Mouse (Mus musculus): ENCODE results near the gene Per1. TPM values are rescaled to one million over a fixed set of nuclear protein-coding genes. Genes with fewer than 3 reads are reported as not detected.
A peak's percentile ranks its signal among the peaks of the same experiment; 100 is the strongest.

Gene Per1
- polyA plus RNA-seq (2012; rRNA removed), result 12.2 and 16.3 TPM in 2 replicates

DNA sequence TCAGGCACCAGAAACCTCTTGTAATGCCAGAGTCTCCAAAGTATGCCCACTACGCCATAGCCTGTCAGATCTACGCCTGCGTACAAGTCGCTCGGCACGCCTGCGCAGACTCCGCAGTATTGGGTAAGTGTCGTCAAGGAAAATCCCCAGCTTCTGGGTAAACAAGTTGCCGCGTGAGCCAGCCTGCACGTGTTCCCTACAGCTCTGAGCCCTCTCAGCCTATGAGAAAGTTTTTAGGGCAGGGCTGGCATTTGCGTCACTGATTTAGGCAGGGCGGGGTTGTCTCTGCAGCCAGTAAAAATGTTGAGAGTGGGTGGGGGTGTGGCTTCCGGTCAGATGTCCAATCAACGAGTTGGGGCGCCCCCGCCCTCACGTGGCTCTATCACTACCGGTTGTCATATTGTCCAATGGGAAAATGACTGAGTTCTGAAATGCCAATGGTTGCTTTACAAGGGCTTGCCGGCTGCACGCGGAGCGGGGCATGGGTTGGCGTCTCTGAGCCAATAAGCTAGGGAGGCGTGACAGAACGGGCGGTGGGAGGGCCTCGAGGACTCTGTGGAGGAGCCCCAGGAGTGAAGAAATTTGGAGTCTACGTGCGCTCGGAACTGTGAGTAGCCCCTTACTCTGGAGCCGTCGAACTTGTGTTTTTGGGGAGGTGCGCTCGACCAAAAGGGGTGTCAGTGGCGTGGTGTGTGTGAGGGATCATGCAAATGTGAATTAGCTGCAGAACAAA is at the start of gene Per1:
Per1 (plus strand) TSS at position 521 of the 733 bp plus-strand sequence.
- peak; percentile 100 for DNase-seq (ENCODE audit: low read depth)
- TF ChIP-seq POLR2A (IDR thresholded peaks at IDR 0.05; ENCODE audit: borderline replicate concordance, extremely low read depth, insufficient read depth, insufficient read length, poor library complexity, severe bottlenecking) (no peak), CTCF (IDR thresholded peaks at IDR 0.05; ENCODE audit: borderline replicate concordance, extremely low read depth, insufficient read depth, insufficient read length) (no peak)

DNA sequence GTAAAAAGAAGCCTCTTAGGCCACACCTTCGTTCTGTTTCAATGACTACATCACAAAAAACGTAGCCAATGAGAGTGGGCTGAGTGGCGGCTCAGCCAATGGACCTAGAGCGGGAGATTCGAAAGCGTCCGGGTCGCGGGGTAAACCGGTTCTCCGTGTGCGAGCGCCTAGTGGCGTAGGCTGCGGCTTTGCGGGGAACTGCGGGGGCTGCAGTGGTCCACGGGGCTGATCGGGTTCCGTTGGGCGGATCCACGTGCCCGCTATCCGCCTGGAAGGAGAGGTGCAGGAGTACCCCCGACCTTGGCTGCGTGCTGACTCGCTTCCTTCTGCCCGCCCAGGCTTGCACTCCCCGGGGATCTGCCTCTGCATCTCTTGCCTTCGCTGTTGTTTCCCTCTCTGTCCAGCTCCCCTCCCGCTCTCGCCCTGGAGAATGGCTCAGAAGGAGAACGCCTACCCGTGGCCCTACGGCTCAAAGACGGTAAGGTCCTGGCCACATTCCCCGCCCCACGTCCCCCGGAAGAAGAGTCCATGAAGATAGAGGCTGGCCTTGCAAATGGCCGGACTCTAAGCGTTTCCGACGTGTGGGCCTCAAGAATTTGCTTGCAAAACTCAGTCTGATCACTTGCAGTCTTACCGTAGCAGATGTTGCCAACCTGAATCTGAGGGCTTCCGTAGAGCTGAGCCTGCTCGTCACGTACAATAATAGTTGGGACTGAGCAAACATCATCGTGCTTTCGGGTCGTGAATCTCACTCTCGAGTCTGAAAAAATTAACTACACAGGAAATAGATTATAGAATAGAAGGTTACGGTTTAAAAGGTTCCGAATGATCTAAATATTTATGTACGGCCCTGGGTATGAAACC is 49.3 kb upstream of the Per1 start, which contains the start of gene Aurkb:
Aurkb (plus strand) TSS at position 117 of the 864 bp plus-strand sequence.
- peak; percentile 96 for DNase-seq (ENCODE audit: low read depth)
- TF ChIP-seq POLR2A (IDR thresholded peaks at IDR 0.05; ENCODE audit: borderline replicate concordance, extremely low read depth, insufficient read depth, insufficient read length, poor library complexity, severe bottlenecking) (peak; percentile 31; the same call in 1 of the 2 replicates), CTCF (IDR thresholded peaks at IDR 0.05; ENCODE audit: borderline replicate concordance, extremely low read depth, insufficient read depth, insufficient read length) (no peak)

DNA sequence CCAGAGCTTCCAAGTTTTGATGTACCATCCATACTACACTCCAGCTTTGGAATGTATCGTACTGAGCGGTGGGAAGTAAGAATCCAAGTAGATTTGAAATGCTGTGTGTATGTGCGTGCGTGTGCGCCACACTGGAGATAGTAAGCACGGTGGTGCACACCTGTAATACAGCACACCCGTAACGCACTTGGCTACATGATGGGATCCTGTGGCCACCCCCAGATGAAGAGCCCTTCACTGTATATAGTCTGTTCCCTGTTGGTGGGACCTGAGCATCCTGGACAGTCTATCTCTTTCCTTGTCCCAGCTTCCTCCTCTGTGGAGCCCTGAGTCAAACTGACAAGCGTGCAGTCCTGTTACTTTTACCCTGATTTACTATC is 48.6 kb upstream of the Per1 start:
- TF ChIP-seq CTCF (IDR thresholded peaks at IDR 0.05; ENCODE audit: borderline replicate concordance, extremely low read depth, insufficient read depth, insufficient read length) (no peak), POLR2A (IDR thresholded peaks at IDR 0.05; ENCODE audit: borderline replicate concordance, extremely low read depth, insufficient read depth, insufficient read length, poor library complexity, severe bottlenecking) (no peak)
- no peak for DNase-seq (ENCODE audit: low read depth)

DNA sequence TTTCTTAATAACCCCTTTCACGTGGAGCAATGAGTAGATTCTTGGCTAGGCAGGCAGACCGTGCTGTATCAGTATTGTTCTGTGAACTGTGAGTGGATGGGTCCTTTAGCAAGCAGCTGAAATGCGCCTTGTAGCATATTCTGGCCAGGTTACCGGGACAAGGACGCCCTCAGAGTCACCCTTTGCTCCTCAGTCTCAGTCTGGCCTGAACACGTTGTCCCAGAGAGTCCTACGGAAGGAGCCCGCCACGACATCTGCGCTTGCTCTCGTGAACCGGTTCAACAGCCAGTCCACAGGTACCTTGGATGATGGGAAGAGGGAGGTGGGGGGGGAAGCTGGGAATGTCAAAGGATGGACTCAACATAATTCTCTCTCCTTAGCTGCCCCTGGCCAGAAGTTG is 47.4 kb upstream of the Per1 start:
- TF ChIP-seq CTCF (IDR thresholded peaks at IDR 0.05; ENCODE audit: borderline replicate concordance, extremely low read depth, insufficient read depth, insufficient read length) (no peak), POLR2A (IDR thresholded peaks at IDR 0.05; ENCODE audit: borderline replicate concordance, extremely low read depth, insufficient read depth, insufficient read length, poor library complexity, severe bottlenecking) (no peak)
- no peak for DNase-seq (ENCODE audit: low read depth)

DNA sequence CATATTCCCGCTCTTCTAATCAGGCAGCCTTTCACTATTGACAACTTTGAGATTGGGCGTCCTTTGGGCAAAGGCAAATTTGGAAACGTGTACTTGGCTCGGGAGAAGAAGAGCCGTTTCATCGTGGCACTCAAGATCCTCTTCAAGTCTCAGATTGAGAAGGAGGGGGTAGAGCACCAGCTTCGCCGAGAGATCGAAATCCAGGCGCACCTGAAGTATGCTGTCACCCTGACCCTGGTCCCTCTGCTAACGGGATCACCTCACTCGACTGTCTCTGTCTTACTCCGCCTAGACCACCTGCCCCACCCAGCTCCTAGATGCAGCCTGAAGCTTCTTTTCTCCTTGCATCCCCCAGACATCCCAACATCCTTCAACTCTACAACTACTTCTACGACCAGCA is 46.9 kb upstream of the Per1 start:
- TF ChIP-seq CTCF (IDR thresholded peaks at IDR 0.05; ENCODE audit: borderline replicate concordance, extremely low read depth, insufficient read depth, insufficient read length), result no peak
- no peak for DNase-seq (ENCODE audit: low read depth)

DNA sequence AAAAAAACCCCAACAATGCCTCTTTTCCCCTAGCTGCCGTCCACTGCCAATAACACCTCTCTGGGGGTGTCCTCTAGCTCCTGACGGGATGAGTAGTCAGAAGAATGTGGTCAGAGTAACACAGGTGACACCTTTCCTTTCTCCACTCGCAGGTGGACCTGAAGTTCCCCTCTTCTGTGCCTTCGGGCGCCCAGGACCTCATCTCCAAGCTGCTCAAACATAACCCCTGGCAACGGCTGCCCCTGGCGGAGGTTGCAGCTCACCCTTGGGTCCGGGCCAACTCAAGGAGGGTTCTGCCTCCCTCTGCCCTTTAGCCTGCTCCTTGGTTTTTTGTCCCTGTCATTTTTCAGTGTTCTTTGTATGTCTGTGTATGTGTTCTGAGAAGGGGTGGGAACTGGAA is 44.3 kb upstream of the Per1 start:
- TF ChIP-seq POLR2A (IDR thresholded peaks at IDR 0.05; ENCODE audit: borderline replicate concordance, extremely low read depth, insufficient read depth, insufficient read length, poor library complexity, severe bottlenecking) (no peak), CTCF (IDR thresholded peaks at IDR 0.05; ENCODE audit: borderline replicate concordance, extremely low read depth, insufficient read depth, insufficient read length) (no peak)
- no peak for DNase-seq (ENCODE audit: low read depth)

DNA sequence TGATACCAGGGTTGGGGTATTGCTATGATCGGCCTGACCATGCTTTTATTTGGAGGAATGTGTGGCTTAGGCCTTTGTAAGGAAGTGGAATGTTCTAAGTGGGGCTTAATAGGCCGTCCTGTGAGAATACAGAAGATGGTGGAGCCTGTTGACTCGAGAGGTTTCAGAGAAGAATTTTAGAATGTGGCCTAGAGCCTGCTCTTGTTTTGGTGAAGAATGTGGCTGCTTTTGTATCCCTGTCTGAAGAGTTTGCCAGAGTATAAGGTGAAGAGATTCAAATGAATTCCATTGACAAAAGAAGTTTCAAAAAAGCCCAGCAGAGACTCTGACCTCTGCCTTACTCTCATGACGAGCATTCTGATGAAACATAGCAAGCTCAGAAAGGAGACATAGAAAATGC is 43.2 kb upstream of the Per1 start:
- TF ChIP-seq POLR2A (IDR thresholded peaks at IDR 0.05; ENCODE audit: borderline replicate concordance, extremely low read depth, insufficient read depth, insufficient read length, poor library complexity, severe bottlenecking) (no peak), CTCF (IDR thresholded peaks at IDR 0.05; ENCODE audit: borderline replicate concordance, extremely low read depth, insufficient read depth, insufficient read length) (no peak)
- DNase-seq (ENCODE audit: low read depth), result no peak

DNA sequence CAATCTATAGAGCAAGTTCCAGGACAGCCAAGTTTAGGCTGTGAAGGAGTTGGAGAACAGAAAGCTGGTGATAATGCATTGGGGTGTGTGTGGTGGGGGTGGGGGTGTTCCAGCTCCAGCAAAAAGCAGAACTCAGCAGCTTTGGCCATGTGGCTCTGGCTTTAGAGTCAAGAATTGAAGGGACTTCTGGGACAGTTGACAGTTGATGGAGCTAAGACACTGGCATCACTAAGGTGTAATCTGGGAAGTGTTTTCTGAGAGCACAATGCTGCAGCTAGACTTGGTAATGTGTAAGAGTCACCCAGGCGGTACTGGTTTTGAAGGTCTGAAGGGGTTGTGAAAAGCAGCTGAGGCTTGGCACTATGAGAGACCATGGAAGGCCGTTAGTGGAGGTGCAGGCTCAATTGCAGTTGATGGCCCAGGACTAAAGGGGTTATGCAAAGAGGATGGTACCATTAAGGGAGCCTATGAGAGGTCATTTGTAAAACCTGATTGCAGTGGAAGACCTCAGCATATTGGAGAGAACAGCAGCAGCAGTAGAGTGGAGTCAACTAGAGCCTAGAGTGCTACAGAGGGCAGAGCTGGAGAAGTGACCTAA is 42.1 kb upstream of the Per1 start:
- TF ChIP-seq CTCF (IDR thresholded peaks at IDR 0.05; ENCODE audit: borderline replicate concordance, extremely low read depth, insufficient read depth, insufficient read length) (no peak), POLR2A (IDR thresholded peaks at IDR 0.05; ENCODE audit: borderline replicate concordance, extremely low read depth, insufficient read depth, insufficient read length, poor library complexity, severe bottlenecking) (no peak)
- no peak for DNase-seq (ENCODE audit: low read depth)

DNA sequence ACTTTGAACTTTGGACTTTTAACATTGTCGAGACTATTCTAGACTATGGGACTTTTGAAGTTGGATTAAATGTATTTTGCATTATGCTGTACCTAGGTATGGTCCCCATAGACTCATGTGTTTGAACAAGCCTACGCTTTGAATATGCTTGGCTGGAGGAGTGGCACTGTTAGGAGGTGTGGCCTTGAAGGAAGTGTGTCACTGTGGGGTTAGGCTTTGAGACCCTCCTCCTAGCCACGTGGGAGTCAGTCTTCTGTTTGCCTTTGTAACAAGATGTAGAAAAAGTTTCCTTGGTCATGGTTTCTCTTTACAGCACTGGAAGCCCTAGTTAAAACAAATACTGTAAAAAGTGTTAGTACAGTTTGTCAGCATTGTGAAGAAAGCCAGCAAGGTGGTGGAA is 41.2 kb upstream of the Per1 start:
- DNase-seq (ENCODE audit: low read depth), result no peak
- TF ChIP-seq POLR2A (IDR thresholded peaks at IDR 0.05; ENCODE audit: borderline replicate concordance, extremely low read depth, insufficient read depth, insufficient read length, poor library complexity, severe bottlenecking) (no peak), CTCF (IDR thresholded peaks at IDR 0.05; ENCODE audit: borderline replicate concordance, extremely low read depth, insufficient read depth, insufficient read length) (no peak)

DNA sequence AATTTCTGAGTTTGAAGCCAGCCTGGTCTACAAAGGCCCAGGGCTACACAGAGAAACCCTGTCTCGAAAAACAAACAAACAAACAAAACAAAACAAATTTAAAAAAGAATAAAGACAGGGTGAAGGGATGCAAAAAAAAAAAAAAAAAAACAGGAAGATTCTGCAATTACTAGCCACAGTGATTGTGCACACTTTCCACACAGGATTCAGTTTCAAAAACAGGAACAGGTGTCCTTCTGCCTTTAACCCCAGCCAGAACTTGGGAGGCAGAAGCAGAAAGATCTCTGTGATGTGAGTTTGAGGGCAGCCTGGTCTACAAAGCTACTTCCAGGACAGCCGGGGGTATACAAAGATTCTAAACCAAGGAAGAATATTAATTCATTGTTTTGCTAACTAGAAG is 36.8 kb upstream of the Per1 start:
- TF ChIP-seq POLR2A (IDR thresholded peaks at IDR 0.05; ENCODE audit: borderline replicate concordance, extremely low read depth, insufficient read depth, insufficient read length, poor library complexity, severe bottlenecking) (no peak), CTCF (IDR thresholded peaks at IDR 0.05; ENCODE audit: borderline replicate concordance, extremely low read depth, insufficient read depth, insufficient read length) (no peak)
- DNase-seq (ENCODE audit: low read depth), result no peak

DNA sequence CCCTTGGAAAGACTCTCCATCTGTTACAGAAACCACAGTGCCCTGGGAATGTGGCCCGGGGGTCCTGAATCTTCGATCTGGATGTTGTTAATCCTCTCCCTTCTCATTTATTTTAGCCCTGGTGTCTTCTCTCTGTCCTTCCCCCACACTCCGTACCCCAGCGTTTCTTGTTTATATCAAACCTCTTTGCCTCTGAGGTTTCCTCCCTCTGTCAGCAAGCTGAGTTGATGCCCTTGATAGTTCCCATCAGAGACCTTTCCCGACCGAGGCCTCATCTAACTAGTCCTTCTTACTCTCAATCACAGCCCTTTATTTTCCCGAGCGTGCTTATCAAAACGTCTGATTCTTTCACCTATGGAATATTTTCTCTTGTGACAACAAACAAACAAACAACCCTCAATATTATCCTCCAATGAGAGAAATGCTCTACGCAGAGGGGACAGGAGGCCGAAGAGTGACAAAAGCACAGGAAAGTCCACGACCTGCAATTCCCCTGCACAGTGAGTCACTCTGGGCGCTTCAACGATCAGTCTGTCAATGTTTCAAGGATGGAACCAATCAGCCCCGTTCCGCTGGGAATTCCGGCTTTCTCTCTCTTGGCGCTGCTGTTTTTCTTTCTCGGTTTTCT is 36.2 kb upstream of the Per1 start:
- no peak for DNase-seq (ENCODE audit: low read depth)
- TF ChIP-seq POLR2A (IDR thresholded peaks at IDR 0.05; ENCODE audit: borderline replicate concordance, extremely low read depth, insufficient read depth, insufficient read length, poor library complexity, severe bottlenecking), result no peak
- no peak for TF ChIP-seq CTCF (IDR thresholded peaks at IDR 0.05; ENCODE audit: borderline replicate concordance, extremely low read depth, insufficient read depth, insufficient read length)

All from brain, embryonic 14.5 days (tissue).